Mouse (Mus musculus) stomach, embryonic 14.5 days (tissue): Measurements from ENCODE around the gene Gm21083. TPM values are rescaled to one million over a fixed set of nuclear protein-coding genes. Genes with fewer than 3 reads are reported as not detected.
"Not testable (repeated sequence)": the region's sequence is repeated elsewhere in the genome, so short reads cannot be mapped to it uniquely, and the experiment has no call there.

Experiments
- ATAC-seq: fragments of 200-750 bp; cut with Nextera tagmentation; 2 replicates; pipeline ENCODE4 v1.8.0; 2017; ENCODE audit warnings: low read depth, moderate TSS enrichment; ENCODE audit not compliant: insufficient number of reproducible peaks, insufficient read depth, low FRiP score
- H3K27ac ChIP-seq: fragments of 300-500 bp; sonication (generic); 2 replicates; pipeline ENCODE4 v1.5.1; 2014; ENCODE audit warnings: mild to moderate bottlenecking, low read length, moderate library complexity, mixed read lengths
- H3K27me3 ChIP-seq: fragments of 300-500 bp; sonication (generic); 2 replicates; pipeline ENCODE4 v1.6.1; 2014; ENCODE audit warnings: low read length, control low read depth, mixed read lengths; ENCODE audit not compliant: control insufficient read depth, insufficient read depth
- H3K36me3 ChIP-seq: fragments of 300-500 bp; sonication (generic); 2 replicates; pipeline ENCODE4 v1.6.1; 2014; ENCODE audit warnings: mild to moderate bottlenecking, control low read depth, low read length, moderate library complexity, mixed read lengths; ENCODE audit not compliant: control insufficient read depth, insufficient read depth
- H3K4me1 ChIP-seq: fragments of 300-500 bp; sonication (generic); 2 replicates; pipeline ENCODE4 v1.6.1; 2014; ENCODE audit warnings: low read length, control low read depth, mixed read lengths; ENCODE audit not compliant: control insufficient read depth, insufficient read depth
- H3K4me2 ChIP-seq: fragments of 300-500 bp; sonication (generic); replicated peaks from 2 replicates; pipeline ENCODE4 v1.6.1; 2014; ENCODE audit warnings: low read depth, low read length, control low read depth
- H3K4me3 ChIP-seq: fragments of 300-500 bp; sonication (generic); 2 replicates; pipeline ENCODE4 v1.5.1; 2014; ENCODE audit warnings: low read depth, low read length, control low read depth
- H3K9ac ChIP-seq: fragments of 300-500 bp; sonication (generic); replicated peaks from 2 replicates; pipeline ENCODE4 v1.6.1; 2014; ENCODE audit warnings: low read depth, mild to moderate bottlenecking, control low read depth, low read length, moderate library complexity, mixed read lengths
- H3K9me3 ChIP-seq: fragments of 300-500 bp; sonication (generic); 2 replicates; pipeline ENCODE4 v1.6.1; 2016; ENCODE audit warnings: low read depth, low read length, control low read depth; ENCODE audit not compliant: control insufficient read depth
- WGBS: fragments of 180-500 bp; shearing (Covaris S2); extraction: QIAGEN DNeasy Blood & Tissue Kit; methylation state at CpG from one replicate; pipeline ENCODE4 v1.1.7; 2014; 5-methylcytosine and 5-hydroxymethylcytosine counted together
- polyA plus RNA-seq: library from polyadenylated mRNA; unstranded; fragments of >200 nt; fragmentation: Nextera tagmentation; extraction: Ambion mirVana; gene quantifications from 2 replicates; pipeline ENCODE4 v1.2.1, GENCODE M21; 2014

The Gm21083 gene
- not detected in 2 replicates for polyA plus RNA-seq

DNA sequence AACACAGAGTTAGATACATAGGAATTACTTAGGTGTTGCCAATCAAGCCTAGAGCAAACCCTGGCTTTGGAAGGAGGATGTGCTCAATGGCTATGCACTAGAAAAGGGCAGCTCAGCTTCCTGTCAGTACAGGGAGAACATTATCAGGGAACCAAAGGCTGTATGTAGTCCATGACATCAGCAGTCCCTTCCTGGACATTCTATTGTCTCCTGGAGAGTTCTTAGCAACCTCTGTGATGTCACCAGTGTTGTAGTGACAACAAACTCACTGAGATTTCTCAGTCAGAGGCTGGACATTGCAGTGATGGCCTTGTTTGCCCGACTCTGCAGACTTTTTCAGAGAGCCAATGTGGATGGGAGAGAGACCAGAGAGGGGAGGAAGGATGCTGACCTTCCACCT lies at the start of gene Gm21083:
Gene Gm21083 (plus strand): TSS at position 301 of the 400 bp plus-strand sequence.
- H3K4me3 ChIP-seq, H3K27me3 ChIP-seq, H3K4me1 ChIP-seq, H3K4me2 ChIP-seq, H3K27ac ChIP-seq, H3K36me3 ChIP-seq, ATAC-seq, H3K9me3 ChIP-seq, H3K9ac ChIP-seq: not testable (repeated sequence)
- WGBS = no CpG with 5 or more reads among the region's 1 CpGs

GRCm38 (mm10) chr5:15529122-15529521 lies 48.0 kb upstream of the Gm21083 start, which contains the start of gene Gm21190:
Gm21190 (minus strand) TSS chr5:15529222.
- not testable (repeated sequence) for H3K9ac ChIP-seq, H3K27ac ChIP-seq, H3K36me3 ChIP-seq, H3K4me1 ChIP-seq, H3K4me2 ChIP-seq, H3K9me3 ChIP-seq, ATAC-seq, H3K27me3 ChIP-seq, H3K4me3 ChIP-seq
- WGBS = no CpG with 5 or more reads among the region's 1 CpGs

- not testable (repeated sequence) for H3K4me3 ChIP-seq, H3K27ac ChIP-seq, H3K4me2 ChIP-seq, H3K9me3 ChIP-seq, H3K36me3 ChIP-seq, H3K9ac ChIP-seq, ATAC-seq, H3K27me3 ChIP-seq, H3K4me1 ChIP-seq
- 73% methylated on average over 6 of the region's 6 CpGs for WGBS
These were observed 28.5 kb upstream of the Gm21083 start for GRCm38 (mm10) chr5:15548642-15549041.

GRCm38 (mm10) chr5:15549134-15549533 lies 28.0 kb upstream of the Gm21083 start:
- not testable (repeated sequence) for H3K9me3 ChIP-seq, H3K4me1 ChIP-seq, H3K27ac ChIP-seq, H3K9ac ChIP-seq, ATAC-seq, H3K4me3 ChIP-seq, H3K27me3 ChIP-seq, H3K36me3 ChIP-seq, H3K4me2 ChIP-seq
- 34% methylated on average over 1 of the region's 1 CpGs for WGBS

DNA sequence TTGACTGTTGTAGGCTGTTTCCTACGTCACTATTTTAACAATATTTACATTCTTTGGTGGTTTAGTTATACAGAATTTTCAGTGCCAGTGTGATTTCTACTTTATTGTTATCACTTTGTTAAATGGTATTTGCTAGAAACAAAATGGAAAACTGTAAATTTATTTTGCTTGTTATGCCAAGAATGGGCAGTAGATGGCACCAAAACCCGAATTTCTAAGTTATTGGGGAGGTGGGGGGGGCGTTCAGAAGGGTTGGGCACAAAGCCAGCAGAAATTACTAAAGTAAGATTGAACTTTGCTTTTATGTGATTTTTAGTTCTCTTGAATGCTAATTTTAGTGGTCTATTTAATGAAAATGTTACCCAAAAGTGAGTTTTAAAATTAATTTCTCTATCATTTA lies 27.5 kb upstream of the Gm21083 start:
- ATAC-seq, H3K4me3 ChIP-seq, H3K4me1 ChIP-seq, H3K9me3 ChIP-seq, H3K27ac ChIP-seq, H3K9ac ChIP-seq, H3K4me2 ChIP-seq, H3K27me3 ChIP-seq, H3K36me3 ChIP-seq: not testable (repeated sequence)
- 11% methylated on average over 3 of the region's 3 CpGs for WGBS

GRCm38 (mm10) chr5:15558654-15559053 lies 18.5 kb upstream of the Gm21083 start:
- ATAC-seq, H3K4me1 ChIP-seq, H3K36me3 ChIP-seq, H3K4me3 ChIP-seq, H3K27me3 ChIP-seq, H3K9ac ChIP-seq, H3K27ac ChIP-seq, H3K4me2 ChIP-seq, H3K9me3 ChIP-seq: not testable (repeated sequence)
- WGBS = 48% methylated on average over 1 of the region's 1 CpGs

GRCm38 (mm10) chr5:15561425-15562264 lies 15.5 kb upstream of the Gm21083 start:
- ATAC-seq = peak; percentile 63

DNA sequence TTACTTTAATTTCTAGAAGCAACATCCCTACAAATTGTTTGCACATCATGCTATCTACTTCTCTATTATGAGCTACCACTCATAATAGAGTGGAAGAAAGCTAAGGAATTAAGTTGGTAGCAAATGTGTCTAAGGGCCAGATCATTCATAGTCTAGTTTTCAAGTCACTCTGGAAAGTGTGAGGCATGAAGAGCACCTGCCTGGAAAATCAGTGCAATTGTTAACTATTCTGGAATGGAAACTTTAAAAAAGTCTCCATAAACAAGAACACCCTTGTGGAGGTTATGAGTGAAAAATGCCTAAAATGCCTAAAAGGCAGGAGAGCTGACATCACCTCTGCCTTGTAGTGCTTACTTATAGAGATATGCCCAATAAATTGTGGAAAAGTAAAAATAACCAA lies 3.4 kb upstream of the Gm21083 start:
- not testable (repeated sequence) for H3K9me3 ChIP-seq, H3K27ac ChIP-seq, H3K4me1 ChIP-seq, H3K27me3 ChIP-seq, H3K36me3 ChIP-seq, H3K9ac ChIP-seq, H3K4me3 ChIP-seq, ATAC-seq, H3K4me2 ChIP-seq

More at GRCm38 (mm10) chr5:15561425-15562264, 15.5 kb upstream of the Gm21083 start:
- H3K4me3 ChIP-seq, H3K27ac ChIP-seq, H3K4me1 ChIP-seq, H3K4me2 ChIP-seq, H3K36me3 ChIP-seq, H3K9me3 ChIP-seq, H3K27me3 ChIP-seq, H3K9ac ChIP-seq: not testable (repeated sequence)
- WGBS = 82% methylated on average over 3 of the region's 3 CpGs

DNA sequence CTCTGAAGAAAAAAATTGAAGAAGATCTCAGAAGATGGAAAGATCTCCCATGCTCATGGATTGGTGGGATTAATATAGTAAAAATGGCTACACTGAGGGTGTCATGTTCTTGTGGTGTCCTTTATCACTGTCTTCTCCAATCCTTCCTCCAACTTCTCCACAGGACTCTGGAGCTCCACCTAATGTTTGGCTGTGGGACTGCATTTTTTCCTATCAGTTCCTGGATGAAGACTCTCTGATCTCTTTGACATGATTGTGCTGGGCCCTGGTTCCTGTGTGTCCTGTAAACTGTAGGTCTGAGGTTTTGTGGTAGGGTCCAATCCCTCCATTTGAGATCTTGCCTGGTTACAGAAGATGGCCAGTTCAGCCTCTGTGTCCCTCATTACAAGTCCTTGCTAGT lies 9.2 kb downstream of the Gm21083 start:
- not testable (repeated sequence) for H3K27me3 ChIP-seq, H3K36me3 ChIP-seq, H3K9ac ChIP-seq, H3K4me3 ChIP-seq, H3K27ac ChIP-seq, H3K9me3 ChIP-seq, H3K4me2 ChIP-seq, H3K4me1 ChIP-seq, ATAC-seq
